Mouse (Mus musculus): ENCODE results near the gene Slc4a4. TPM values are rescaled to one million over a fixed set of nuclear protein-coding genes. Genes with fewer than 3 reads are reported as not detected.

Gene Slc4a4
- polyA plus RNA-seq, 1 experiment from 2014 or later = 1.9 TPM

GRCm38 (mm10) chr5:89147282-89147790 lies 260.7 kb downstream of the Slc4a4 start:
- no peaks in the 10 kb centered on the region for H3K9me3 ChIP-seq
- H3K4me1 ChIP-seq (replicated peaks) = no peaks in the 10 kb centered on the region
- H3K27ac ChIP-seq = no peak overlapping the region
- WGBS = 91% methylated on average over 13 of the region's 13 CpGs
- H3K36me3 ChIP-seq = no peaks in the 10 kb centered on the region
- no peak overlapping the region for H3K9ac ChIP-seq (replicated peaks)
- ATAC-seq = no peak
- H3K4me2 ChIP-seq (replicated peaks) = no peak overlapping the region
- no peaks in the 10 kb centered on the region for H3K27me3 ChIP-seq
- H3K4me3 ChIP-seq (replicated peaks) = no peak overlapping the region

- Histone ChIP-seq H3K36me3 (no peaks in the 10 kb centered on the region), H3K4me2 (replicated peaks) (no peak overlapping the region), H3K27ac (no peak overlapping the region), H3K9ac (replicated peaks) (no peak overlapping the region), H3K9me3 (no peaks in the 10 kb centered on the region), H3K4me3 (replicated peaks) (no peak overlapping the region), H3K27me3 (no peaks in the 10 kb centered on the region), H3K4me1 (replicated peaks) (no peaks in the 10 kb centered on the region)
- 36% methylated on average over 2 of the region's 2 CpGs for WGBS
- no peak for ATAC-seq
These were observed 262.9 kb downstream of the Slc4a4 start for GRCm38 (mm10) chr5:89149436-89150040.

GRCm38 (mm10) chr5:89151076-89151475 lies 264.5 kb downstream of the Slc4a4 start:
- Histone ChIP-seq H3K27me3 (no peaks in the 10 kb centered on the region), H3K27ac (no peak overlapping the region), H3K36me3 (no peaks in the 10 kb centered on the region), H3K9ac (replicated peaks) (no peak overlapping the region), H3K4me1 (replicated peaks) (no peaks in the 10 kb centered on the region), H3K4me3 (replicated peaks) (no peak overlapping the region), H3K9me3 (no peaks in the 10 kb centered on the region), H3K4me2 (replicated peaks) (no peak overlapping the region)
- 93% methylated on average over 3 of the region's 3 CpGs for WGBS
- no peak for ATAC-seq

- no peak overlapping the region for H3K9ac ChIP-seq (replicated peaks)
- H3K4me3 ChIP-seq (replicated peaks) = no peak overlapping the region
- WGBS = 93% methylated on average over 2 of the region's 2 CpGs
- no peaks in the 10 kb centered on the region for H3K36me3 ChIP-seq
- H3K27ac ChIP-seq = no peak overlapping the region
- no peaks in the 10 kb centered on the region for H3K4me1 ChIP-seq (replicated peaks)
- H3K4me2 ChIP-seq (replicated peaks) = no peak overlapping the region
- ATAC-seq = no peak
- H3K9me3 ChIP-seq = no peaks in the 10 kb centered on the region
- H3K27me3 ChIP-seq = no peaks in the 10 kb centered on the region
These were observed 284.6 kb downstream of the Slc4a4 start for GRCm38 (mm10) chr5:89171025-89171718.

- H3K9ac ChIP-seq (replicated peaks) = no peak overlapping the region
- no peaks in the 10 kb centered on the region for H3K36me3 ChIP-seq
- H3K9me3 ChIP-seq = no peaks in the 10 kb centered on the region
- 0 out of 2 replicates have a peak, but pooled peaks cover 3% of the 10 kb centered on the region for H3K4me1 ChIP-seq (replicated peaks)
- no peak overlapping the region for H3K4me3 ChIP-seq (replicated peaks)
- no peak overlapping the region for H3K4me2 ChIP-seq (replicated peaks)
- peak; percentile 63; the same call in 1 of the 2 replicates for ATAC-seq
- WGBS = 38% methylated on average over 3 of the region's 3 CpGs
- H3K27me3 ChIP-seq = no peaks in the 10 kb centered on the region
- H3K27ac ChIP-seq = no peak overlapping the region
These were observed 303.4 kb downstream of the Slc4a4 start for GRCm38 (mm10) chr5:89190063-89190462.

- no peak overlapping the region for H3K27ac ChIP-seq
- H3K9me3 ChIP-seq = no peaks in the 10 kb centered on the region
- H3K4me2 ChIP-seq (replicated peaks) = no peak overlapping the region
- H3K9ac ChIP-seq (replicated peaks) = no peak overlapping the region
- no peak overlapping the region for H3K4me3 ChIP-seq (replicated peaks)
- over 99% methylated on average over 3 of the region's 3 CpGs for whole genome bisulfite sequencing
- no peaks in the 10 kb centered on the region for H3K27me3 ChIP-seq
- 0 out of 2 replicates have a peak, but pooled peaks cover 3% of the 10 kb centered on the region for H3K4me1 ChIP-seq (replicated peaks)
- no peaks in the 10 kb centered on the region for H3K36me3 ChIP-seq
- ATAC-seq = no peak
These were observed 308.0 kb downstream of the Slc4a4 start for GRCm38 (mm10) chr5:89194654-89195053.

- no peak overlapping the region for H3K9ac ChIP-seq (replicated peaks)
- no peak overlapping the region for H3K4me3 ChIP-seq (replicated peaks)
- H3K27me3 ChIP-seq = no peaks in the 10 kb centered on the region
- H3K4me2 ChIP-seq (replicated peaks) = no peak overlapping the region
- H3K4me1 ChIP-seq (replicated peaks) = no peaks in the 10 kb centered on the region
- H3K36me3 ChIP-seq = no peaks in the 10 kb centered on the region
- no peak for ATAC-seq
- WGBS = 82% methylated on average over 2 of the region's 2 CpGs
- H3K27ac ChIP-seq = no peak overlapping the region
- no peaks in the 10 kb centered on the region for H3K9me3 ChIP-seq
These were observed 311.9 kb downstream of the Slc4a4 start for GRCm38 (mm10) chr5:89198501-89198900.

- Histone ChIP-seq H3K4me2 (replicated peaks) (no peak overlapping the region), H3K36me3 (no peaks in the 10 kb centered on the region), H3K4me1 (replicated peaks) (no peaks in the 10 kb centered on the region), H3K9me3 (no peaks in the 10 kb centered on the region), H3K9ac (replicated peaks) (no peak overlapping the region), H3K4me3 (replicated peaks) (no peak overlapping the region), H3K27me3 (no peaks in the 10 kb centered on the region), H3K27ac (no peak overlapping the region)
- no peak for ATAC-seq
- 88% methylated on average over 7 of the region's 7 CpGs for WGBS
These were observed 323.5 kb downstream of the Slc4a4 start for GRCm38 (mm10) chr5:89209973-89210703.

GRCm38 (mm10) chr5:89211057-89211456 lies 324.4 kb downstream of the Slc4a4 start:
- no peak overlapping the region for H3K4me3 ChIP-seq (replicated peaks)
- no peak overlapping the region for H3K9ac ChIP-seq (replicated peaks)
- H3K9me3 ChIP-seq = no peaks in the 10 kb centered on the region
- H3K4me1 ChIP-seq (replicated peaks) = no peaks in the 10 kb centered on the region
- H3K27me3 ChIP-seq = no peaks in the 10 kb centered on the region
- H3K4me2 ChIP-seq (replicated peaks) = no peak overlapping the region
- no peaks in the 10 kb centered on the region for H3K36me3 ChIP-seq
- WGBS = 83% methylated on average over 1 of the region's 1 CpGs
- H3K27ac ChIP-seq = no peak overlapping the region
- no peak for ATAC-seq

GRCm38 (mm10) chr5:89218222-89218621 lies 331.6 kb downstream of the Slc4a4 start:
- Histone ChIP-seq H3K27ac (no peak overlapping the region), H3K4me2 (replicated peaks) (no peak overlapping the region), H3K4me1 (replicated peaks) (no peaks in the 10 kb centered on the region), H3K36me3 (no peaks in the 10 kb centered on the region), H3K9me3 (no peaks in the 10 kb centered on the region), H3K27me3 (no peaks in the 10 kb centered on the region), H3K9ac (replicated peaks) (no peak overlapping the region), H3K4me3 (replicated peaks) (no peak overlapping the region)
- no peak for ATAC-seq
- 87% methylated on average over 8 of the region's 8 CpGs for WGBS

- Histone ChIP-seq H3K9me3 (no peaks in the 10 kb centered on the region), H3K4me3 (replicated peaks) (no peak overlapping the region), H3K4me2 (replicated peaks) (no peak overlapping the region), H3K27ac (no peak overlapping the region), H3K36me3 (no peaks in the 10 kb centered on the region), H3K27me3 (no peaks in the 10 kb centered on the region), H3K4me1 (replicated peaks) (no peaks in the 10 kb centered on the region), H3K9ac (replicated peaks) (no peak overlapping the region)
- ATAC-seq = no peak
- WGBS = 78% methylated on average over 6 of the region's 6 CpGs
These were observed 332.1 kb downstream of the Slc4a4 start for GRCm38 (mm10) chr5:89218709-89219108.

- no peaks in the 10 kb centered on the region for H3K9me3 ChIP-seq
- H3K27ac ChIP-seq = no peak overlapping the region
- H3K4me2 ChIP-seq (replicated peaks) = no peak overlapping the region
- peak; percentile 73; the same call in 1 of the 2 replicates for ATAC-seq
- no peaks in the 10 kb centered on the region for H3K27me3 ChIP-seq
- WGBS = 54% methylated on average over 1 of the region's 1 CpGs
- no peak overlapping the region for H3K4me3 ChIP-seq (replicated peaks)
- H3K36me3 ChIP-seq = no peaks in the 10 kb centered on the region
- no peak overlapping the region for H3K9ac ChIP-seq (replicated peaks)
- no peaks in the 10 kb centered on the region for H3K4me1 ChIP-seq (replicated peaks)
These were observed 335.0 kb downstream of the Slc4a4 start for GRCm38 (mm10) chr5:89221658-89222057.

Measured in midbrain, embryonic 13.5 days (tissue).